Mouse (Mus musculus) thymus, adult 2 months (tissue): ENCODE data around the gene Afg1l.

Experiments used
- CTCF ChIP-seq: fragments of 200-500 bp; IDR thresholded peaks from 2 replicates; pipeline ENCODE4 v1.5.1; 2012; ENCODE audit warnings: mild to moderate bottlenecking, control low read depth, low read length, moderate library complexity, borderline replicate concordance; ENCODE audit not compliant: control insufficient read depth, poor library complexity, insufficient read depth; ENCODE audit errors: extremely low read depth
- POLR2A ChIP-seq: fragments of 200-500 bp; IDR thresholded peaks from 2 replicates; pipeline ENCODE4 v1.6.1; 2012; ENCODE audit warnings: mild to moderate bottlenecking, low read length, control low read depth, moderate library complexity; ENCODE audit not compliant: control insufficient read depth, poor library complexity, insufficient read depth; ENCODE audit errors: extremely low read depth

DNA sequence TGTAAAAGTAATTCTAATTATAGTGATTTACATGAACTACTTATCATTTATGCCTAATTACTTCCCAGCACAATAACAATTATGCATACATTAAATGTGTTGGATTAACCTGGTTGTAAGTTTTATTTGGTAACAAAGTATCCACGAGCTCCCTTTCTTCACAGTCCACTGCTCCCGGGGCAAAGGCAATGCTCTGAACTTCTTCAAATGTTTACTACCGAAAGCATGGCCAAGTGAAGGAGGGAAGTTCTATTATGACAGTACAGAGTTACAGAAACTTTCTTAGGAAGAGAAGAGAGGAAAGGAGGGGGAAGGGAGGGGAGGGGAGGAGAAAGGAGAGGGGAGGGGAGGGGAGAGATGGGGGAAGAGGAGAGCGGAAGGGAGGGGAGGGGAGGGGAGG is 28.7 kb downstream of the Afg1l start:
- TF ChIP-seq CTCF (no peak), POLR2A (no peak)
